Comparison of ENCODE assay signal across 7 mouse cellular contexts in the genomic region with DNA sequence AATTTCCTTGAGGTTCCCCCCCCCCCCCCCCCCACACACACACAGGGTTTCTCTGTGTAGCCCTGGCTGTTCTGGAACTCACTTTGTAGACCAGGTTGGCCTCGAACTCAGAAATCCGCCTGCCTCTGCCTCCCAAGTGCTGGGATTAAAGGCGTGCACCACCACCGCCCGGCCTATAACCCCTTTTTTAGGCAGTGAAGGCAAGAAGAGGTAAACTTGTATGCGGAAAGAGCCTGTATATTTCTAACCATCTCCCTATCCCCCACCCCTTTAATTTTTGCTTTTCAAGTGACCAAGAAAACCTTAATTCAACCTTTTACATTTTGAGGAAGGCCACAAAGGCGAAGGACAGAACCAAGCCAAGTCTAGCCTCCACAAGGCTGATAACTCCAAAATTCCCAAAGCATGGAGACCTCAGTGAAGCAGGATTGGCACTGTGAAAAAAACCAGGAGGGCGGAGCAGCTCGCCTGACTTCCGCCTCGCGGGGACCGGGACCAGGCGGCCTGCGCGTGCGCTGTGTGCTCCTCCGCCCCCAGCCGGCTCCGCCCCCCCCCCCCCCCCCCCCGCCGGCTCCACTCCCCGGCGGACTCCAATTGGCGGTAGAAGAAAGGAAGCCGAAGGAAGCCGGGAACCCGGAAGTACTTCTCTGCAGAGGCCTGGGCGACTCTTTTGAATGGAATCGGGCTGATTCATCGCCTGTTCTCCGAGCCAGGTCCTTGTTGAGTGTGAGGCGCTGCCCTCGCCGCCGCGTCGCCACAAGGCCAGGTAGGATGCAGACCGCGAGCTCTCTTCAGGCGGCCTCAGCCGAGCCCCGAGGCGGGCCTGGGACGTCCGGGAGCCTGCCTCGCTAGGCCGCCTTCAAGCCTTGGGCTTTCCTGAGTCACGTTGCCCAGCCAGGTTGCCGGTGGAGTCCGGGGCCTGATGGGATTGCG. TPM values are rescaled to one million over a fixed set of nuclear protein-coding genes. Genes with fewer than 3 reads are reported as not detected.
A peak's percentile ranks its signal among the peaks of the same experiment; 100 is the strongest.
DNase-seq lines count a peak whose midpoint lies in the region; ATAC-seq and TF ChIP-seq lines count a peak whose summit lies in the region.

A gene (plus strand): TSS at position 587 of the 933 bp plus-strand sequence.

- H3K4me3 ChIP-seq in embryonic facial prominence, embryonic 12.5 days: peak within 1 kb of the TSS; percentile 86
- peak within 1 kb of the TSS; percentile 92 for H3K4me3 ChIP-seq in kidney, adult 2 months (ENCODE audit: insufficient read depth, low read depth, low read length)
- peak within 1 kb of the TSS; percentile 94 for H3K4me3 ChIP-seq in limb, embryonic 12.5 days (replicated peaks)
- peak within 1 kb of the TSS; percentile 86 for H3K4me3 ChIP-seq in midbrain, embryonic 15.5 days
- H3K4me3 ChIP-seq in spleen, adult 2 months (ENCODE audit: extremely low read depth, insufficient read depth, insufficient read length): peak within 1 kb of the TSS; percentile 99

- TF ChIP-seq CTCF in kidney, adult 2 months (conservative IDR thresholded peaks at IDR 0.05; ENCODE audit: insufficient read depth, insufficient read length, low read depth, low read length): no peak
- no peak for TF ChIP-seq CTCF in spleen, adult 2 months (IDR thresholded peaks at IDR 0.05; ENCODE audit: extremely low read depth, insufficient read depth, insufficient read length, insufficient replicate concordance)

- no peaks in the 10 kb centered on the region for H3K36me3 ChIP-seq in embryonic facial prominence, embryonic 12.5 days
- no peaks in the 10 kb centered on the region for H3K36me3 ChIP-seq in kidney, adult 2 months (ENCODE audit: control insufficient read depth, insufficient read depth, low read length)
- 0 out of 2 replicates have a peak, but pooled peaks cover 5% of the 10 kb centered on the region for H3K36me3 ChIP-seq in limb, embryonic 12.5 days
- H3K36me3 ChIP-seq in midbrain, embryonic 15.5 days (replicated peaks): no peaks in the 10 kb centered on the region
- no peaks in the 10 kb centered on the region for H3K36me3 ChIP-seq in spleen, adult 2 months (ENCODE audit: control insufficient read depth, insufficient read depth, low read length)

- peak; percentile 95 for ATAC-seq in embryonic facial prominence, embryonic 12.5 days (ENCODE audit: insufficient number of reproducible peaks, insufficient read depth, low FRiP score, low TSS enrichment)
- peak; percentile 96 for ATAC-seq in limb, embryonic 12.5 days (ENCODE audit: insufficient number of reproducible peaks, insufficient read depth, low FRiP score, low TSS enrichment, low read depth)
- peak; percentile 97 for ATAC-seq in midbrain, embryonic 15.5 days (replicated peaks)

- peak; percentile 89 for DNase-seq in adrenal gland, postnatal 25 days
- peak; percentile 89 to 94 for DNase-seq in heart, adult 18-20 months
- peak; percentile 95 for DNase-seq in kidney, adult 2 months
- DNase-seq in spleen, adult 2 months (ENCODE audit: low read depth in 1 of 2, low spot score in 2 of 2): peak; percentile 73 to 78

- H3K9me3 ChIP-seq in embryonic facial prominence, embryonic 12.5 days: no peaks in the 10 kb centered on the region
- H3K9me3 ChIP-seq in limb, embryonic 12.5 days: no peaks in the 10 kb centered on the region
- H3K9me3 ChIP-seq in midbrain, embryonic 15.5 days: no peaks in the 10 kb centered on the region

- H3K27ac ChIP-seq in embryonic facial prominence, embryonic 12.5 days: peak within 1 kb of the TSS; percentile 80
- peak within 1 kb of the TSS; percentile 45 for H3K27ac ChIP-seq in kidney, adult 2 months (ENCODE audit: insufficient read depth, low read depth, low read length)
- H3K27ac ChIP-seq in limb, embryonic 12.5 days: peak within 1 kb of the TSS; percentile 85
- H3K27ac ChIP-seq in midbrain, embryonic 15.5 days: peak within 1 kb of the TSS; percentile 85
- peak within 1 kb of the TSS; percentile 87 for H3K27ac ChIP-seq in spleen, adult 2 months (ENCODE audit: insufficient read depth, low read length)

- H3K27me3 ChIP-seq in embryonic facial prominence, embryonic 12.5 days: no peaks in the 10 kb centered on the region
- H3K27me3 ChIP-seq in kidney, adult 2 months (replicated peaks; ENCODE audit: control insufficient read depth, insufficient read depth, low read length): no peaks in the 10 kb centered on the region
- no peaks in the 10 kb centered on the region for H3K27me3 ChIP-seq in limb, embryonic 12.5 days
- no peaks in the 10 kb centered on the region for H3K27me3 ChIP-seq in midbrain, embryonic 15.5 days (replicated peaks)
- no peaks in the 10 kb centered on the region for H3K27me3 ChIP-seq in spleen, adult 2 months (ENCODE audit: control insufficient read depth, insufficient read depth, low read length)

- peak within 1 kb of the TSS; percentile 80 for H3K4me2 ChIP-seq in embryonic facial prominence, embryonic 12.5 days (replicated peaks)
- H3K4me2 ChIP-seq in limb, embryonic 12.5 days: peak within 1 kb of the TSS; percentile 70
- peak within 1 kb of the TSS; percentile 64 for H3K4me2 ChIP-seq in midbrain, embryonic 15.5 days

- peak within 1 kb of the TSS; percentile 80 for H3K9ac ChIP-seq in embryonic facial prominence, embryonic 12.5 days
- peak within 1 kb of the TSS; percentile 87 for H3K9ac ChIP-seq in limb, embryonic 12.5 days (replicated peaks)
- peak within 1 kb of the TSS; percentile 95 for H3K9ac ChIP-seq in midbrain, embryonic 15.5 days

- peaks cover 8% of the 10 kb centered on the region for H3K4me1 ChIP-seq in embryonic facial prominence, embryonic 12.5 days
- peaks cover 3% of the 10 kb centered on the region; the same call in 1 of the 2 replicates for H3K4me1 ChIP-seq in kidney, adult 2 months (ENCODE audit: control insufficient read depth, insufficient read depth, low read length)
- peaks cover 11% of the 10 kb centered on the region for H3K4me1 ChIP-seq in limb, embryonic 12.5 days (replicated peaks)
- peaks cover 18% of the 10 kb centered on the region for H3K4me1 ChIP-seq in midbrain, embryonic 15.5 days
- H3K4me1 ChIP-seq in spleen, adult 2 months (ENCODE audit: control insufficient read depth, insufficient read depth, insufficient read length): peaks cover 7% of the 10 kb centered on the region

- no peak for TF ChIP-seq POLR2A in kidney, adult 2 months (IDR thresholded peaks at IDR 0.05; ENCODE audit: low read depth, low read length)
- TF ChIP-seq POLR2A in spleen, adult 2 months (IDR thresholded peaks at IDR 0.05; ENCODE audit: low read depth, low read length): peak; percentile 3; the same call in 1 of the 2 replicates

- WGBS in embryonic facial prominence, embryonic 12.5 days: 5% methylated on average over 45 of the region's 52 CpGs
- 6% methylated on average over 50 of the region's 52 CpGs for WGBS in kidney, adult 2 months
- 6% methylated on average over 50 of the region's 52 CpGs for WGBS in limb, embryonic 12.5 days
- 3% methylated on average over 43 of the region's 52 CpGs for WGBS in midbrain, embryonic 15.5 days
- WGBS in spleen, adult 2 months: 7% methylated on average over 48 of the region's 52 CpGs

RNA-seq across cellular contexts. Expression of the gene that starts here (rescaled TPM):
- 89.9 and 97.1 TPM in 2 replicates for total RNA-seq in adrenal gland, postnatal 25 days (2021)
- 194 and 197 TPM in 2 replicates for polyA plus RNA-seq in embryonic facial prominence, embryonic 12.5 days (2016; fragmentation: Nextera tagmentation; extraction: Ambion mirVana)
- total RNA-seq in heart, adult 18-20 months (2021): 10 to 100 TPM; 64.7 to 64.8 TPM
- 15.0 and 22.5 TPM in 2 replicates for polyA plus RNA-seq in kidney, adult 2 months (2012; rRNA removed)
- 195 and 197 TPM in 2 replicates for polyA plus RNA-seq in limb, embryonic 12.5 days (2016; fragmentation: Nextera tagmentation; extraction: Ambion mirVana)
- polyA plus RNA-seq in midbrain, embryonic 15.5 days (2015; fragmentation: Nextera tagmentation; extraction: Ambion mirVana): 184 and 190 TPM in 2 replicates
- polyA plus RNA-seq in spleen, adult 2 months (2012; rRNA removed): 5.2 and 7.8 TPM in 2 replicates

Comparison
In these comparisons a context has a peak if more than half of its experiments do, and no peak if none do; other contexts are left out.
1. Peak in every context shown above with its lines: DNase-seq, ATAC-seq, H3K4me3 ChIP-seq and H3K27ac ChIP-seq.